Mouse (Mus musculus) liver, adult 2 months (tissue): Measurements from ENCODE around the gene Cyp2u1.

Experiments used
- CTCF ChIP-seq: fragments of 200-500 bp; IDR thresholded peaks from 2 replicates; pipeline ENCODE4 v1.5.1; 2011; ENCODE audit warnings: low read depth, low read length, control low read depth
- POLR2A ChIP-seq: fragments of 200-500 bp; IDR thresholded peaks from 2 replicates; pipeline ENCODE4 v1.6.1; 2011; ENCODE audit warnings: low read length, control low read depth; ENCODE audit not compliant: insufficient read depth; ENCODE audit errors: extremely low read depth

- TF ChIP-seq CTCF: no peak
- TF ChIP-seq POLR2A: no peak
Observed at GRCm38 (mm10) chr3:131250283-131250682, 52.7 kb downstream of the Cyp2u1 start.
